Mouse (Mus musculus) liver, postnatal 0 days (tissue): ENCODE measurements around the gene Lpgat1.

Source experiments
- CTCF ChIP-seq: sonication (generic); IDR thresholded peaks from 2 replicates; pipeline ENCODE4 v1.5.1; 2016; ENCODE audit warnings: antibody characterized with exemption, low read depth
- EP300 ChIP-seq: IDR thresholded peaks from 2 replicates; pipeline ENCODE4 v1.6.1; 2016; ENCODE audit warnings: antibody characterized with exemption, low read depth, mild to moderate bottlenecking

- TF ChIP-seq CTCF: no peak
- TF ChIP-seq EP300: no peak; the same call in 1 of the 2 replicates
Observed at GRCm38 (mm10) chr1:191693231-191693630, 24.4 kb upstream of the Lpgat1 start.
